ENCODE assay signal across 8 mouse cellular contexts in the genomic region with DNA sequence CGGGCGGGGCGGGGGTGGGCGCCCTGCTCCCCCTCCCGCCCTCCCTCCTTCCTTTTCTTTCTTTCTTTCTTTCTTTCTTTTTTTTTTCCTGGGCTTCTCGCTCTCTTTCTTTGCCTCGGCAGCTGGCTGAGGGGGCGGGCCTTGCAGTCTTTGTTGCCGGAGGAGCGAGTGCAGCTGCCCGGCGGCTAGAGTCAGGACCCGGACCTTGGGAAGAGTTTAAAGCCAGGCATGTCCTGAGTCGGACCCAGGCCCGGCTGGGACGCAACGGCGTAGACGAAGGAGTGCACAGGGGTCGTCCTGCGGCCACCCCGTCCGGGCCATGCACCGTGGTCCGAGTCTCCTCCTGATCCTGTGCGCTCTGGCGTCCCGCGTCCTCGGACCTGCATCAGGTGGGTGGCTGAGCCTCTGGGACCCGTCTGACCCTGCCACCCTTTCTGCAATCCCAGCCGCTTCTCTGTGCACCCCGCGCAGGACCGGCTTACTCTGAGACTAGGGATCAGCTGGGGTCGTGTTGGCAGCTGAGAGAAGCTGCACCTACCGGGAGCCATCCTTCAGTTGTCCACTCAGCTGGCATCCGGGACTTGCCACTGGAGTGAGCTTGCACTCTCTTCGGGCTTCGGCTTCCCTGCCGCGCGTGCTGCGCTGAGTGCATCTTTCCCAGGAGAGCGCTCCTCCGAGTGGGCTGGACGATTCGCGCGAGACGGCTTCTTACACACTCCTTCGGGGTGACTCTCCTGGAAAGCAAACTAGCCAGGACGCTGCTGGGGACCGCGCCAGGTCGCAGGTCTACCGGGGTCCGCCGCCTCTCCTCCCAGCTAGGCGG. TPM values are rescaled to one million over a fixed set of nuclear protein-coding genes. Genes with fewer than 3 reads are reported as not detected.
DNase-seq lines count a peak whose midpoint lies in the region; ATAC-seq and TF ChIP-seq lines count a peak whose summit lies in the region.

A gene (plus strand): TSS at position 144 of the 823 bp plus-strand sequence.

- peaks cover 24% of the 10 kb centered on the region for H3K27me3 ChIP-seq in liver, embryonic 14.5 days (ENCODE audit: control insufficient read depth, insufficient read depth, low read length)

- H3K9me3 ChIP-seq in liver, embryonic 14.5 days (ENCODE audit: control insufficient read depth, low read length): no peaks in the 10 kb centered on the region

- H3K4me3 ChIP-seq in liver, embryonic 14.5 days (ENCODE audit: insufficient read depth in 1 of 2, low read depth in 2 of 2, low read length in 2 of 2): peak within 1 kb of the TSS; percentile 54 to 59

- ATAC-seq in common myeloid progenitor, adult 5-6 weeks (replicated peaks; ENCODE audit: low read depth, poor library complexity, severe bottlenecking): peak; percentile 58
- ATAC-seq in liver, embryonic 14.5 days (ENCODE audit: insufficient read depth): peak; percentile 27; the same call in 1 of the 2 replicates

- peak within 1 kb of the TSS; percentile 70 for H3K4me2 ChIP-seq in liver, embryonic 14.5 days (ENCODE audit: low read depth)

- H3K27ac ChIP-seq in liver, embryonic 14.5 days: no peak within 1 kb of the TSS

- no peak within 1 kb of the TSS for H3K9ac ChIP-seq in liver, embryonic 14.5 days (replicated peaks)

- no peak for TF ChIP-seq EP300 in liver, embryonic 14.5 days (IDR thresholded peaks at IDR 0.05; ENCODE audit: low read depth)

- under 1% methylated on average over 60 of the region's 60 CpGs for WGBS in liver, embryonic 14.5 days (ENCODE audit: insufficient replicate concordance)

- TF ChIP-seq CTCF in liver, embryonic 14.5 days (IDR thresholded peaks at IDR 0.05; ENCODE audit: low read depth): no peak

- no peaks in the 10 kb centered on the region for H3K36me3 ChIP-seq in liver, embryonic 14.5 days (replicated peaks; ENCODE audit: control insufficient read depth, insufficient read depth, low read depth)

- DNase-seq in layer of hippocampus, postnatal 10 days (ENCODE audit: low spot score in 2 of 2): peak; percentile 47 to 53
- no peak for DNase-seq in layer of hippocampus, adult 9-10 months (ENCODE audit: low spot score)
- DNase-seq in heart, adult 11 months: peak; percentile 96
- peak; percentile 19 for DNase-seq in kidney, adult 11 months
- DNase-seq in liver, embryonic 14.5 days (ENCODE audit: low read depth in 3 of 3, low spot score in 3 of 3): no peak
- DNase-seq in neural tube, embryonic 10.5 days (ENCODE audit: extremely low spot score, low spot score): peak; percentile 81
- peak; percentile 5 to 14 for DNase-seq in thymus, postnatal 10 days (ENCODE audit: low spot score in 2 of 2)

- H3K4me1 ChIP-seq in liver, embryonic 14.5 days (replicated peaks; ENCODE audit: control insufficient read depth in 2 of 2, insufficient read depth in 2 of 2, low read length in 1 of 2): 0 out of 4 replicates have a peak, but pooled peaks cover 0 to 3% of the 10 kb centered on the region in 2 experiments

RNA-seq across cellular contexts. Expression of the gene that starts here (rescaled TPM):
- 1 to 10 TPM; 2.7 to 3.5 TPM for total RNA-seq in layer of hippocampus, postnatal 10 days (2021)
- not detected in 2 replicates for total RNA-seq in common myeloid progenitor, adult 5-6 weeks (2017)
- 0.64 and 0.91 TPM in 2 replicates for polyA plus RNA-seq in liver, embryonic 14.5 days (2012; rRNA removed)
- polyA plus RNA-seq in liver, embryonic 14.5 days (2014; fragmentation: Nextera tagmentation; extraction: Ambion mirVana): 0.40 and 0.47 TPM in 2 replicates

Comparison
In these comparisons a context has a peak if more than half of its experiments do, and no peak if none do; other contexts are left out.
1. DNase-seq: peak in layer of hippocampus, postnatal 10 days (2 of 2), heart, adult 11 months (single experiment), kidney, adult 11 months (single experiment), neural tube, embryonic 10.5 days (single experiment) and thymus, postnatal 10 days (2 of 2); none in layer of hippocampus, adult 9-10 months (single experiment) and liver, embryonic 14.5 days (0 of 3).
2. Peak in ATAC-seq in common myeloid progenitor, adult 5-6 weeks; RNA of the gene not detected or under 1 TPM.
3. Peak in ATAC-seq, H3K4me3 ChIP-seq and H3K4me2 ChIP-seq in liver, embryonic 14.5 days; RNA of the gene not detected or under 1 TPM.